Comparison of ENCODE assay signal across 19 mouse cellular contexts in the genomic region with DNA sequence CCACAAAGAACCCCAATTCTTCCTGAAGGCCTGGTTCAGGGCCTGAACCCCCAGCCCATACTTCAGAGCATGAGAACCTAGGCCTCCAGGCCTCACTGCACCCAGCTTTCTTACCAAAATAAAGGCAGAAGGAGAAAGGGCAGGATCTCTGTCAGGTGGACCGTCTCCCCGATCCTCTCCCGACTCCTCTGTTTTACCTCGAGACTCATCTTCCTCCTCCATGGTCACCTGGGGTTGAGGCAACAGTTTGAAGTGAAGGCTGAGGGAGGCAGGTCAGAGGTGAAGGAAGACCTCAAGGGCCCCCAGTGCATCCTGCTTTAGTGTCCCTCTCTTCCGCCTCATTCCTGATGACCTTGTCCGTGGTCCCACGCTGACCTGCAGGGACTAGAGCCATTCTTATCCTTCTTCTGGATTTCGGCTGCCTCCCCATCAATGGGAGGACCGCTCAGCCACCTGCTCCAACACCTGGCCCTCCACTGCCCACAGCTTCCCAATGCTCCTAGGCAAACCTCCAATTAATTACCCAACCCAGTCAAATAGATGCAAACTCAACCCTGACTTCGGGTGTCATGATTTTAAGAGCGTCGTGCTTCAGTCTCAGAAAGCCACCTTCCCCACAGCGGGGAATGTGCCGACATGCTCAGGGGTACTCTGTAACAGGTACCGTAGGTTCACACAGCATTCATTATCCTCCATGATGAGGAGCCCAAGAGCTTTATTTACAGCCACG. TPM values are rescaled to one million over a fixed set of nuclear protein-coding genes. Genes with fewer than 3 reads are reported as not detected.
DNase-seq lines count a peak whose midpoint lies in the region; ATAC-seq and TF ChIP-seq lines count a peak whose summit lies in the region.
"Had no signal": no experiment of that assay in that cellular context is flagged by ENCODE, and none has a peak within 500 bp of the region (broad histone marks: within the 10 kb centered on the region; RNA-seq: fewer than 3 reads in every experiment).

No protein-coding gene starts in this region.

- peak overlapping the region; percentile 10; the same call in 1 of the 2 replicates for H3K9ac ChIP-seq in forebrain, embryonic 14.5 days (ENCODE audit: low read length)
- H3K9ac ChIP-seq in forebrain, embryonic 11.5 days (ENCODE audit: low read length): no peak overlapping the region
- H3K9ac ChIP-seq in stomach, embryonic 16.5 days (ENCODE audit: low read length): 0 out of 2 replicates have a peak overlapping the region, but pooled peaks have one; percentile 29
- no peak overlapping the region for H3K9ac ChIP-seq in stomach, postnatal 0 days (ENCODE audit: low read length)
- peak overlapping the region; percentile 49 for H3K9ac ChIP-seq in liver, embryonic 12.5 days
- H3K9ac ChIP-seq: stomach, embryonic 15.5 days had no signal

- no peak for TF ChIP-seq CTCF in stomach, postnatal 0 days (IDR thresholded peaks at IDR 0.05; ENCODE audit: low read depth)

- 96% methylated on average over 16 of the region's 16 CpGs for WGBS in forebrain, embryonic 14.5 days
- 97% methylated on average over 16 of the region's 16 CpGs for WGBS in forebrain, embryonic 11.5 days
- WGBS in stomach, embryonic 16.5 days: 95% methylated on average over 16 of the region's 16 CpGs
- WGBS in stomach, postnatal 0 days: 91% methylated on average over 16 of the region's 16 CpGs
- WGBS in liver, embryonic 12.5 days (ENCODE audit: insufficient replicate concordance): 89% methylated on average over 16 of the region's 16 CpGs

- no peak overlapping the region for H3K4me2 ChIP-seq in forebrain, embryonic 14.5 days (ENCODE audit: low read length)
- no peak overlapping the region for H3K4me2 ChIP-seq in forebrain, embryonic 11.5 days (ENCODE audit: low read depth, low read length, severe bottlenecking)
- no peak overlapping the region for H3K4me2 ChIP-seq in stomach, embryonic 16.5 days (ENCODE audit: low read depth, low read length)
- H3K4me2 ChIP-seq in stomach, postnatal 0 days (replicated peaks; ENCODE audit: low read depth): no peak overlapping the region
- peak overlapping the region; percentile 31 for H3K4me2 ChIP-seq in liver, embryonic 12.5 days
- H3K4me2 ChIP-seq: midbrain, embryonic 11.5 days had no signal

- H3K9me3 ChIP-seq in forebrain, embryonic 14.5 days (replicated peaks; ENCODE audit: control insufficient read depth, low read length): no peaks in the 10 kb centered on the region
- no peaks in the 10 kb centered on the region for H3K9me3 ChIP-seq in forebrain, embryonic 11.5 days (ENCODE audit: control insufficient read depth, low read length)
- no peaks in the 10 kb centered on the region for H3K9me3 ChIP-seq in stomach, embryonic 16.5 days (replicated peaks; ENCODE audit: control insufficient read depth, low read length)
- H3K9me3 ChIP-seq in stomach, postnatal 0 days (ENCODE audit: control insufficient read depth, low read length): no peaks in the 10 kb centered on the region
- no peaks in the 10 kb centered on the region for H3K9me3 ChIP-seq in liver, embryonic 12.5 days (replicated peaks)
- H3K9me3 ChIP-seq: stomach, embryonic 15.5 days had no signal

- H3K4me1 ChIP-seq in forebrain, embryonic 14.5 days (ENCODE audit: control insufficient read depth, insufficient read depth, low read length): peaks cover 14% of the 10 kb centered on the region
- H3K4me1 ChIP-seq in forebrain, embryonic 11.5 days (replicated peaks; ENCODE audit: control insufficient read depth, insufficient read depth, low read length): peaks cover 12% of the 10 kb centered on the region; the same call in 1 of the 2 replicates
- peaks cover 6% of the 10 kb centered on the region for H3K4me1 ChIP-seq in stomach, embryonic 16.5 days (ENCODE audit: control insufficient read depth, insufficient read depth, low read length)
- H3K4me1 ChIP-seq in stomach, postnatal 0 days (replicated peaks; ENCODE audit: control insufficient read depth, insufficient read depth): no peaks in the 10 kb centered on the region
- peaks cover 44% of the 10 kb centered on the region for H3K4me1 ChIP-seq in liver, embryonic 12.5 days

- no peak for TF ChIP-seq EP300 in stomach, postnatal 0 days (optimal IDR thresholded peaks at IDR 0.05)

- no peak overlapping the region for H3K4me3 ChIP-seq in forebrain, embryonic 14.5 days (ENCODE audit: low read depth, low read length)
- H3K4me3 ChIP-seq in forebrain, embryonic 11.5 days (ENCODE audit: low read depth, low read length): no peak overlapping the region
- H3K4me3 ChIP-seq in stomach, embryonic 16.5 days (replicated peaks; ENCODE audit: low read length): no peak overlapping the region
- H3K4me3 ChIP-seq in stomach, postnatal 0 days (ENCODE audit: low read depth, low read length): no peak overlapping the region
- no peak overlapping the region for H3K4me3 ChIP-seq in liver, embryonic 12.5 days
- H3K4me3 ChIP-seq: stomach, embryonic 15.5 days had no signal

- DNase-seq in forebrain, embryonic 14.5 days (ENCODE audit: low spot score): no peak
- no peak for DNase-seq in forebrain, embryonic 11.5 days (ENCODE audit: low spot score)
- no peak for DNase-seq in stomach, postnatal 0 days (ENCODE audit: low spot score)
- no peak for DNase-seq in spleen, postnatal 10 days (ENCODE audit: low spot score in 2 of 2)
- DNase-seq in yolk sac, embryonic 10.5 days (ENCODE audit: low spot score): no peak
- DNase-seq: adrenal gland, postnatal 10 days; cerebellum, adult 9-10 months; gastrocnemius, postnatal 36 days; kidney, adult 18-20 months; kidney, postnatal 10 days; left cerebral cortex, postnatal 4 days; lung, adult 18-20 months; lung, postnatal 10 days; thymus, adult 2 months; thymus, postnatal 4 days had no signal

- H3K27ac ChIP-seq in forebrain, embryonic 14.5 days (ENCODE audit: low read depth, low read length): no peak overlapping the region
- no peak overlapping the region for H3K27ac ChIP-seq in forebrain, embryonic 11.5 days (ENCODE audit: low read depth, low read length)
- H3K27ac ChIP-seq in stomach, embryonic 16.5 days (ENCODE audit: low read length): no peak overlapping the region
- no peak overlapping the region for H3K27ac ChIP-seq in stomach, postnatal 0 days (replicated peaks)
- H3K27ac ChIP-seq in liver, embryonic 12.5 days: peak overlapping the region; percentile 60
- H3K27ac ChIP-seq: stomach, embryonic 15.5 days had no signal

- H3K27me3 ChIP-seq in forebrain, embryonic 14.5 days (replicated peaks; ENCODE audit: control insufficient read depth, insufficient read depth, low read length): no peaks in the 10 kb centered on the region
- no peaks in the 10 kb centered on the region for H3K27me3 ChIP-seq in forebrain, embryonic 11.5 days (ENCODE audit: control insufficient read depth, insufficient read depth, low read length)
- no peaks in the 10 kb centered on the region for H3K27me3 ChIP-seq in stomach, embryonic 16.5 days (ENCODE audit: control insufficient read depth, insufficient read depth, low read length)
- no peaks in the 10 kb centered on the region for H3K27me3 ChIP-seq in stomach, postnatal 0 days (ENCODE audit: control insufficient read depth, insufficient read depth, low read length)
- peaks cover 7% of the 10 kb centered on the region for H3K27me3 ChIP-seq in liver, embryonic 12.5 days (replicated peaks)
- H3K27me3 ChIP-seq: stomach, embryonic 15.5 days had no signal

- no peak for ATAC-seq in forebrain, embryonic 14.5 days
- ATAC-seq in forebrain, embryonic 11.5 days (replicated peaks; ENCODE audit: low FRiP score): no peak
- no peak for ATAC-seq in stomach, embryonic 16.5 days (ENCODE audit: insufficient read depth, low FRiP score)
- no peak for ATAC-seq in stomach, postnatal 0 days (ENCODE audit: low FRiP score, low TSS enrichment)
- no peak for ATAC-seq in liver, embryonic 12.5 days

- peaks cover 54% of the 10 kb centered on the region for H3K36me3 ChIP-seq in forebrain, embryonic 14.5 days (ENCODE audit: control insufficient read depth, insufficient read depth, low read length)
- peaks cover 15% of the 10 kb centered on the region for H3K36me3 ChIP-seq in forebrain, embryonic 11.5 days (ENCODE audit: control insufficient read depth, insufficient read depth, low read length)
- peaks cover 19% of the 10 kb centered on the region; the same call in 1 of the 2 replicates for H3K36me3 ChIP-seq in stomach, embryonic 16.5 days (ENCODE audit: control insufficient read depth, insufficient read depth, low read length)
- peaks cover 11% of the 10 kb centered on the region; the same call in 1 of the 2 replicates for H3K36me3 ChIP-seq in stomach, postnatal 0 days (ENCODE audit: control insufficient read depth, insufficient read depth, low read length)
- peaks cover 54% of the 10 kb centered on the region for H3K36me3 ChIP-seq in liver, embryonic 12.5 days

RNA-seq across cellular contexts. Expression of a gene that starts 2.6 kb away (rescaled TPM):
- polyA plus RNA-seq in forebrain, embryonic 14.5 days (2014; fragmentation: Nextera tagmentation; extraction: Ambion mirVana): 40.5 and 47.8 TPM in 2 replicates
- polyA plus RNA-seq in forebrain, embryonic 11.5 days (2014; fragmentation: Nextera tagmentation; extraction: Ambion mirVana): 59.9 and 60.2 TPM in 2 replicates
- polyA plus RNA-seq in stomach, embryonic 16.5 days (2015; fragmentation: Nextera tagmentation; extraction: Ambion mirVana): 22.9 and 24.5 TPM in 2 replicates
- 14.9 and 18.6 TPM in 2 replicates for polyA plus RNA-seq in stomach, postnatal 0 days (2015; fragmentation: Nextera tagmentation; extraction: Ambion mirVana)
- 19.0 and 21.4 TPM in 2 replicates for polyA plus RNA-seq in liver, embryonic 12.5 days (2016; fragmentation: Nextera tagmentation; extraction: Ambion mirVana)

RNA-seq across cellular contexts. Expression of a gene that starts 4.2 kb away (rescaled TPM):
- 11.4 and 14.7 TPM in 2 replicates for polyA plus RNA-seq in forebrain, embryonic 14.5 days (2014; fragmentation: Nextera tagmentation; extraction: Ambion mirVana)
- polyA plus RNA-seq in forebrain, embryonic 11.5 days (2014; fragmentation: Nextera tagmentation; extraction: Ambion mirVana): 15.5 and 16.6 TPM in 2 replicates
- 63.6 and 68.0 TPM in 2 replicates for polyA plus RNA-seq in stomach, embryonic 16.5 days (2015; fragmentation: Nextera tagmentation; extraction: Ambion mirVana)
- 81.5 and 87.2 TPM in 2 replicates for polyA plus RNA-seq in stomach, postnatal 0 days (2015; fragmentation: Nextera tagmentation; extraction: Ambion mirVana)
- polyA plus RNA-seq in liver, embryonic 12.5 days (2016; fragmentation: Nextera tagmentation; extraction: Ambion mirVana): 13.9 and 15.5 TPM in 2 replicates

RNA-seq across cellular contexts. Expression of a gene that starts 15.0 kb away (rescaled TPM):
- 20.0 and 23.4 TPM in 2 replicates for polyA plus RNA-seq in forebrain, embryonic 14.5 days (2014; fragmentation: Nextera tagmentation; extraction: Ambion mirVana)
- polyA plus RNA-seq in forebrain, embryonic 11.5 days (2014; fragmentation: Nextera tagmentation; extraction: Ambion mirVana): 70.6 and 74.9 TPM in 2 replicates
- polyA plus RNA-seq in stomach, embryonic 16.5 days (2015; fragmentation: Nextera tagmentation; extraction: Ambion mirVana): 43.8 and 45.8 TPM in 2 replicates
- polyA plus RNA-seq in stomach, postnatal 0 days (2015; fragmentation: Nextera tagmentation; extraction: Ambion mirVana): 23.0 and 23.4 TPM in 2 replicates
- 23.6 and 25.4 TPM in 2 replicates for polyA plus RNA-seq in liver, embryonic 12.5 days (2016; fragmentation: Nextera tagmentation; extraction: Ambion mirVana)

RNA-seq across cellular contexts. Expression of a gene that starts 16.1 kb away (rescaled TPM):
- polyA plus RNA-seq in forebrain, embryonic 14.5 days (2014; fragmentation: Nextera tagmentation; extraction: Ambion mirVana): 52.7 and 60.6 TPM in 2 replicates
- 75.3 and 86.0 TPM in 2 replicates for polyA plus RNA-seq in forebrain, embryonic 11.5 days (2014; fragmentation: Nextera tagmentation; extraction: Ambion mirVana)
- polyA plus RNA-seq in stomach, embryonic 16.5 days (2015; fragmentation: Nextera tagmentation; extraction: Ambion mirVana): 96.2 and 96.4 TPM in 2 replicates
- 55.7 and 59.8 TPM in 2 replicates for polyA plus RNA-seq in stomach, postnatal 0 days (2015; fragmentation: Nextera tagmentation; extraction: Ambion mirVana)
- polyA plus RNA-seq in liver, embryonic 12.5 days (2016; fragmentation: Nextera tagmentation; extraction: Ambion mirVana): 50.4 and 55.9 TPM in 2 replicates

RNA-seq across cellular contexts. Expression of a gene that starts 27.2 kb away (rescaled TPM):
- 241 and 274 TPM in 2 replicates for polyA plus RNA-seq in forebrain, embryonic 14.5 days (2014; fragmentation: Nextera tagmentation; extraction: Ambion mirVana)
- 286 and 301 TPM in 2 replicates for polyA plus RNA-seq in forebrain, embryonic 11.5 days (2014; fragmentation: Nextera tagmentation; extraction: Ambion mirVana)
- 302 and 324 TPM in 2 replicates for polyA plus RNA-seq in stomach, embryonic 16.5 days (2015; fragmentation: Nextera tagmentation; extraction: Ambion mirVana)
- polyA plus RNA-seq in stomach, postnatal 0 days (2015; fragmentation: Nextera tagmentation; extraction: Ambion mirVana): 181 and 185 TPM in 2 replicates
- polyA plus RNA-seq in liver, embryonic 12.5 days (2016; fragmentation: Nextera tagmentation; extraction: Ambion mirVana): 248 and 262 TPM in 2 replicates

Comparison
In these comparisons a context has a peak if more than half of its experiments do, and no peak if none do; other contexts are left out.
1. H3K9ac ChIP-seq: peak in forebrain, embryonic 14.5 days (single experiment), stomach, embryonic 16.5 days (single experiment) and liver, embryonic 12.5 days (single experiment); none in forebrain, embryonic 11.5 days (single experiment) and stomach, postnatal 0 days (single experiment).